Mouse (Mus musculus) induced T-regulatory cell, adult 2 months (primary cell): Measurements from ENCODE around the gene Hoxa6.

Source experiments
- DNase-seq: peaks from one replicate; pipeline ENCODE4 v3.0.0-alpha.2; 2012; ENCODE audit warnings: low read depth

Gene Hoxa6

DNA sequence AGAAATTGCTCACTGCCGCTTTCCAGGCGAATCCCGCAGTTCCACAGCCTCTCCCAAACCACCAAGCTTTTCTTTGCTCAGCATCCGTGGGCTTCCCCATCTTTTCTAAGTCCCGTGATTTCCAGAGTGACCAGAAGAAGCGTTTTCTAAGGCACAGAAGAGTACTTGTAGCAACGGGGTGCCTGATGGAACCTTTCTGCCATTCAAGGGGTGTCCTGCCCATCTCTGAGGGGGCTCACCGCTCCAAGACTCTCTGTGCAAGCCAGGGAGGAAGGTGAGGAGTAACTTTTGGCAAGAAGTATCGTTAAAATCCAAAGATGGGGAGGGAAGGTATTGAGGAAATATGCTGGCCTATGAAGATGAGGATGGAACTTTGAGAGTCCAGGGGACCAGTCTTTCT lies 30.7 kb downstream of the Hoxa6 start:
- DNase-seq = no peak

DNA sequence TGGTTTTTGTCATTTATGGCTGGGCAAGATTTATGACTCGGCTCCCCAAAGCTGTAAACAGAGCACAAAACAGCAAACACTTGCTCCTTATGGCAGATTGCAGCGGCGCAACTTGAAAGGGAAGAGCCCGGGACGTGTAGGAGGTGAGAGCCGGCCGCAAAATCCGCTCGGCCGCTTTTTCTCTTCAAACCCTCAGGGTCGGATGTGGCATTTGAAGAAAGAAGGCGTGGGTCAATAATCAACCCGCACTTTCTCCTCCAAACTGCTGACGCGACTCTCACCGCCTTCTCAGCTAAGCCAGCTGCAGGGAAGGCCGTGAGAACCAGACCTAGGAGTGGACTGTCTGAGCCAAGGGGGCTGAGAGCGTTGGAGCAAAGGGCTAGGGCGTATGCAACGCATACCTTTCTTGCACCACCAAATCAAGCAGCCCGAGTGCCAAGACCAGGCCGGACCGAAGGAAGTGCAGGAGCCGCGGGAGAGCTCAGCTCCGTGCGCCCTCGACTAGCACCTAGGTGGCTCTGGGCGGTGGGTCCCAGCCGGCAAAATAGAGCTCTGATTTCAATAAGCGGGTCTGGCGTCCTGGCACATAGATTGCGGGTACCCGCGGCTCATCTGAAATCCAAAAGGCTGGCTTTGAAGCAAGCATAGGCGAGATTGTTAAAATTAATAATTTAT lies 31.3 kb downstream of the Hoxa6 start, which contains the start of gene 5730596B20Rik:
TSS of gene 5730596B20Rik (plus strand) at position 438 of the 675 bp plus-strand sequence.
- DNase-seq = no peak

DNA sequence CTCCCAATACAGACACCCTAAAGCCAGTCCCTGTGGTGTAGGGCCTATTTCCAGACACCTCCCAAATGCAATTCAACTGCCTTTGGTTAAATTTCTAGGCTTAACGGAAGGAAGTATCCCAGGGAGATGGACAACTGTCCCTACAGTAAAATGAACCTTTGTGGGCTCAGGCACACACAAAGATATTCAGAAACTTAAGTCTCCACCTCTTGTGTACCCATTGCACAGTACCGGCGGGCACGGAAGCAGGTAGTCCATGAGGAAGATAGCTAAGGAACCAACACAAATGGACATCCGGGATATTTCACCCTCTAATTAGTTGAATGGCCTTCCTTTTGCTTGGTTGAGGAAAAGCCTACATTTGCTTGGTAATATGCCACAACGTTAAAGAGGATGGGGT lies 32.1 kb downstream of the Hoxa6 start:
- no peak for DNase-seq

DNA sequence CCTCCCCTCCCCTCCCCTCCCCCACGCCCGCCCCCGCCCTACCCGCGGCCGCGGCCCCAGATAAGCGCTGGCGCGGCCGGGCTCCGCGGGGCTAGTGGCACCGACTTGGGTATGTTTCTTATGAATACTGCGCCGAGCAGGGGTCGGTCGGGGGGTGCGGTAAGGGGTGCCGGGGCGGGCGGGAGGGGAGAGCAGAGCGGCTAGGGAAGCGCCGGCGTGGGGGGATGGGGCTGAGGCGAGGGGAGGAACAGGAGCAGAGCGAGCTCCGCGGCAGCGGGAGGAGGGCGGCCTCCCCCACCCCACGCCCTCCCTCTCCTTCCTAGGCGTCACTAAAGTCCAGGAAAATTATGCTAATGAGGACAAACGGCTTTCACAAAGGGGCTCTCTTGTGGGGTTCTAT lies 32.7 kb downstream of the Hoxa6 start:
- DNase-seq = no peak

DNA sequence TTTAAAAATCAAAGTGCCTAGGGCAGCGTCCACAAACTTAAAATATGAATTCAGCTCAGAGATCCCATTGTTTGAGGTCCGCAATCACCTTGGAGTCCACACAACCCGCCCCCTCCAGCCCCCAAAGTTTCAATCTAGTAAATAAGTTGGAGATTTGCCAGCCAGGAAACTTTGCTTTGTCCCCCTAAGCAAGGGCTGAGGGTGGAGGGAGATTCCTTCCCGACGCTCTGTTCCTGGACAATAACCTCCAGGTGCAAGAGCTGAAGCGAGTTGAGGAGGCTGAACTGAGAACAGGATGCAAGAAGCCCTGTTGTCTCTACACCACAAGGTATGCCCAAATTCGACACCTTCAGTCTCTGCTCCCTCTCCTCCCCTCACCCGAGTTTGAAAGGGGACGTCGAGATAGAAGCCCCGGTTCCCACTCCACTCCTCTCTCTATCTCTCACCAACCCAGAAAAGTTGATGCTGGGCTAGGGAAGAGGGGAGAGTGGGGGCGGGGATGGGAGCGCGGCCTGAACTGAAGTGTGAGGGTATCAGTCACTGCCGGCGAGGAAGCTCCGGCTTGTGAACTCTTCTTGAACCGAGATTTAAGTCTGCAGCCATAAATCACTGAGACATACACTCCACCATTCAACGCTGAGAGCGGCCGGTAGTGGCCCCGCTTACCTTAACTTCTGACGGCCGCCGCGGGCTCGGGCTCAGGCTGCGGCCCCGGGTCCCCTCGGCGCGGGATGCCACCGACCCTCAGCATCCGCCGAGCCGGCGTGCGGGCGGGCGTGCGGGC lies 33.4 kb downstream of the Hoxa6 start:
- DNase-seq = no peak

DNA sequence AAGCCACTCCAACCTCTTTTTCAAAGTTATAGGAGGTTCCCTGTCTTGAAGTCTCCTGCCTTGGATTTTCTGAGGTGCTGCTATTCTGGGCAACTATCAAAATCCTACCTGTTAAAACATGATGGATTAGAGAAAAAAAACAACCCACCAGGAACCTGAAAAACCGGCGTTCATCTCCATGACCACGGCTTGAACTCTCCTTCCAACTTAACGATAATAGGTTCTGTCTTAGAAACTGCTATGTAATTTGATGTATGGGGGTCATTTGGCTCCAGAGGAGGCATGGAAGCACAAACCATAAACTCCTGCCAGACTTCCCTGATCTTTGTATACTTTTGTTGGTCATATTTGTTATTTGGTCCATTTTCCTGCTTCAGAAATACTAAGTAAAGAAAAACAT lies 34.9 kb downstream of the Hoxa6 start:
- no peak for DNase-seq

DNA sequence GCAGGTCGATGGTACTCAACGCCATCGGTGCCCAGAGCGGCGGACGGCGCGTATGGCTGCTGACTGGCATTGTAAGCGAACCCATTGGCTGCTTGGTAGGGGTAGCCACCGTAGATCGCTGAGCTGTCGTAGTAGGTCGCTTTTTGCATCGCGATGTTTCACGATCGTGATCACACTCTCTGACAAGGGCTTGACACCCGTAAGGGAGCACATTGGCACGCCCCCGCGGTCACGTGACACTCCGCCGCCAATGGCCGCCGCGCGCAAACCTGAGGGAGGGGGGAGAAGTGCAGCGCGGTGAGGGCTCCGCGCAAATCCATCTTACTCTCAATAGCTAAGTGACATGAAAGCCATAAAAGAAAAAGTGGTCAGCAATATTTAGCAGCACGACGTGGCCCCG lies 36.0 kb downstream of the Hoxa6 start:
- no peak for DNase-seq

DNA sequence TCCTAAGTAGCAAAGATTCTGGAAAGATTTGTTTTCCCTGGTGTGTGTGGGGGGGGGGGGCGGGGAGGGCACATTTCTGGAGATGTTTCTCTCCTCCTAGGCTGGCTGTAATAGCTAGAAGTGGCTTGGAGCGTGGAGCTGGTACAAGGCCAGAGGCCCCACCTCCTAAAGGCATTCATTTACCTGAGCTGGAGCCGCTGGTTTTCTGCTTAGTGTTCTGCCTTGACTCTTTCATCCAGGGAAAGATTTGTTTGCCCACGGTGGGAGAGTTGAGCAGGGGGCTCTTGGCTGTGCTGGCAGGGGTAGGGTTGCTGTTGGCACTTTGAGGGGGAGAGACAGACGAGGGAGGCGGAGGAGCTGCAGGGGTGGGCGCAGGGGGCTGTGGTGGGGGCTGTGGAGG lies 36.6 kb downstream of the Hoxa6 start:
- no peak for DNase-seq

DNA sequence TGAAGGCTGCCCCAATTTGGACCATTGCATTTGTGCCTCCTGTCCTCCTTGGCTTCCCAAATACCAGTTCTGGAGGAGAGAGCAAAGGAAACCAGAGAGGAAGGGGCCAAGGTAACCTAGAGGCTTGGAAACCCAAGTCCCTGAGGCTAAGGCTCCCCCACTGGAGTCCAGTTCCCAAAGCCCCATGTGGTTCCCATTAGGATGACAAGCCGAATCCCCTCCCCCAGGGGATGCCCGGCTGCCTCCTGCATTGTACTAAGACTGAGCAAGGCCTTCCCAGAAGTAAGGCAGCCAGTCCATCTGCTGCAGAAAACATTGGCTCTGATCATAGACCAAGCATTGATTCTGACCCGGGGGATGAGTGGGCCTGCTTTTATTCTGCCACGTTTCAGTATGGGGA lies 37.2 kb downstream of the Hoxa6 start:
- DNase-seq = no peak

DNA sequence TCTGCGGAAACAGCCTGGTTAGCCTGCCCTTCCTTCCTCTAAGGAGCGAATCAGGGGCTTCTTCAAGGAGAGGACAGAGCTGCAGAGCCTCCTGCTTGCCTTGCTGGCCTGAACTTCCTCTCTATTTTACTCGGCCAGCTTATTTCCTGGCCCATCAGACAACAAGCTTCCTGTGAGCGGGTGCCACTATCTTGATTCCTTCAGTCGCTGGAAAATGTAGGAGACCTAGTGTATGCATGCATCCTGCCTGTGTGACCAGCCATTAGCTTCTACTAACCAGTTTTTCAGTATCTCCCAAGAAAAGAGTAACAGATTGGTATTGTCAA lies 37.7 kb downstream of the Hoxa6 start:
- no peak for DNase-seq

DNA sequence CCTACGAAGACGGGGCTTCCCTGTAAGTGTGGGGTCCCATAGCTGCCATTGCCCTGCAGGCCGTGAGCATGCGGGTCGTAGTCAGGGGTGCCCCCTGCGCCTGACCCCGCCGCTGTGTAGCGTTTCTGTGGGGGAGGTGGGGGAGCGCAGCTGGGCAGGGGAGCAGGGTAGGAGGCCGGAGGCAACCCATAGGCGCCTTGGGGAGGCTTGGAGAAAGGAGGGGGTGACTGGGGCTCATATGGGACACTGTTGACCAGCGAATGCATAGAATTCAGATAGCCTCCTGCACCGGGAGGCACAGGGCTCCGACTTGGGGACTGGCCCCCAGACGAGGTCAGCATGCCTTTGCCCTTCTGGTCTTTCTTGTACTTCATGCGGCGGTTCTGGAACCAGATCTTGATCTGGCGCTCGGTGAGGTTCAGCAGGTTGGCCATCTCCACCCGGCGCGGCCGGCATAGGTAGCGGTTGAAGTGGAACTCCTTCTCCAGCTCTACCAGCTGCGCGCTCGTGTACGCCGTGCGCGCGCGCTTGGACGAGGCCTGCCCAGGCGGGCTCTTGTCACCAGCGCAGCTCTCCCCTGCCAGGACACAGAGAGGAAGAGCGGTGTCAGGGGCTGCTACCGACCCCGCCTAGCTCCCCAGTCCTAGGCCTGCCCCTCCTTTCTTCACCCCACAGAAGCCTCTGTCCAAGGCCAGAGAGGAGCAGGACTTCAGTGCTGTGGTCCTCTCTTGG lies 38.2 kb downstream of the Hoxa6 start:
- DNase-seq = no peak

DNA sequence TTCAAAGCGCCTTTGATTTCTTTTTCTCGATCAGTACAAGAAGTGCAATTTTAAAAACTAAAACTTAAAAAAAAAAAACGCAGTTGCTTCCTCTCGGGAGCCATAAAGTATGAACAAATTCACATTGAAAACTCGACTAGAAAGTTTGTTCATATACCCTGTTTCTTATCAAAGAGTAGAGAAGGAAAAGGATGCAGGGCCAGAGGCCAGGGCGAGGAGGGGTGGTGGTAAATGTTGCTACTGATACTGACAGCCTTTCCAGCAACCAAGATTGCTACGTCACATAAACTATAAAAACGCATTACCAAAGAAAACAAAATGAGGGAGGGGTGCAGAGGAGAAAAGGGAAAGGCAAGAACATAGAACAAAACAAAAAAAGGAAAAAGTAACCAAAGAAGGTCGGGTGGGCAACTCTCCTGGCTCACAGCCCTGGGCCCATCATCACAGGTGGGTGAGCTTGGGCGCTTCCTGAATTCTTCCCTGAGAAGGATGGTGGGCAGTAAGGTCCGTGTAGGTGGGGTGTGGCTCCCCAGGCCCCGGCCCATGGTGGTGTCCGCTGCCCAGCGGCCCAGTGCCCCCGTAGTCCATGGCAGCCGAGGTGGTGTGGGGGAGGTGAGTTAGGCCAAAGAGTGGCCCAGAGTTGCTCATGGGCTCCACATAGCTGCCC lies 38.9 kb downstream of the Hoxa6 start:
- no peak for DNase-seq

DNA sequence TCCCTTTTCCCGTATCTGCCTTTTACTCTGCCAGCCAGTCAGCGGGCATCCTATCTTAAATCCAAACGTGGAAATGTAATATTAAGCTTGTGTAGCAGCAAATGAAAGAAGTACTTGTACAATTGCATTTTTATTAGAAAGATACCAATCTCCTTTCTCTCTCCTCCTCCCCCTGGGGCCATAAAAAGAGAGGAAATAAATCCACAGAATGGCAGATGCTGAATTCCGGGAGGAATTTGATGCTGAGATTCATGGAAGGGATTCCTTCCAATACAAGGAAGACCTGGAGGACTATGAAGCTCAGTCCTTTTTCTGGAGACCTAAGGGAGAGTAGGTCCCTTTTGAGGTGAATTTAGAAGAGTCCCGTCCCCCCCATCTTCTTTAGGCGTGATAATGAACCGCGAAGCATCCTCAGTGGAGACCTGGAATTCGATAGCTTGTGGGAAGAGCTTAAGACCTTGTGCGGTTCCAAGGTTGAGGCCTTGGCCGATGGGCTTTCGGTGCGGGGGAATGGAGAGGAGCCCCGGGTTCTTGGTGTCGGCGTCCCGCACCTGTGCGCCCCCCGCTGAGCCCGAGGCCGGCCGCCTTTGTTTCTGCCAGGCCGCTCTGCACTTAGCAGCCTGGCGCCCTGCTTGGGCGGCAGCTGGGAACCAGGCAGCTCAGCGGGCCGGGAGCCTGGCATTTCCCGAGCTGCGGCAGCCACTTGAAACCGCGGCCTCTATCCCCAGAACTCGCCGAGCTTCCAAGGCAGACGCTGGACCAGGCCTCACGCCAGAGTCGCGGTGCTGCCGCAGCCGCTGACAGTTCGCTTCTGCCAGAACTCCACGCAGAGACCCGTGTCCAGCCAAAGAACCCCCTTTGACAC lies 40.1 kb downstream of the Hoxa6 start:
- DNase-seq = no peak

DNA sequence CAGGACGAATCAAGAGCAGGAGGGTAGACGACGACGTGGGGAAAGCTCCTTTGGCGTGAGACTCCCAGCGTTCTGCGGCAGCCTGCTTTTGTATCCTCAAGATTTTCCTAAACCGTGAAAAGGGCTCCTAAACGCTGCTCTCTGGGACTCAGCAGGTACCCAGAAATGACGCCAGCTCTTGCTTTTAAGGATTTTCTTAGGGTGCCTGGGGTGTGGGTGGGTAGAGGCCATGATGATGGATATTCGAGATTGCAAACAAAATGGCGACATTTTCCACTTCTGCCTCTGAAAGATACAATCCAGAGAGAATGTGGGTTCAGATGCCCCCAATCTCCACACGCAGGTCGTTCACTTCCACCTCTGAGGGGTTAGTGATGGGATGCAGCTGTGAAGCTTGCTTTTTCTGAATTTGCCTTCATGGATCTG lies 40.8 kb downstream of the Hoxa6 start:
- DNase-seq = no peak

DNA sequence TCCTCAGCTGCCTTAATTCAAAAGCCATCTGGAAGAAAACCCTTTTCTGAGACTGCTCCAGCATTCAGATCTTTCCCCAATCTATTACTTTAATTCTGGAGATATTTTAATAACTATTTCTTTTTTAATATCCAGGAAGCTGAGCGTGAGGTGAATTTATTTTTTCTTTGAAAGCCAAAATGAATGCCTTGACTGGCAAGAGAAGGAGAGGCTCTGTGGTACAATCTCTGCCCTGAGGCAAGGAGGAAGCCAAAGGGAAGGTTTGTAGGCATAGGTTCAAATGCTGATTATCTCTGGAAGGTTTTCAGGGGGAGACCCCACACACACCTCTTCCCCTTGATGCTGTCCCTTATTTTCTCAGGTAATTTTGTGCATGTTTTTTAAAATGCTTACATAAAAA lies 41.3 kb downstream of the Hoxa6 start:
- no peak for DNase-seq

DNA sequence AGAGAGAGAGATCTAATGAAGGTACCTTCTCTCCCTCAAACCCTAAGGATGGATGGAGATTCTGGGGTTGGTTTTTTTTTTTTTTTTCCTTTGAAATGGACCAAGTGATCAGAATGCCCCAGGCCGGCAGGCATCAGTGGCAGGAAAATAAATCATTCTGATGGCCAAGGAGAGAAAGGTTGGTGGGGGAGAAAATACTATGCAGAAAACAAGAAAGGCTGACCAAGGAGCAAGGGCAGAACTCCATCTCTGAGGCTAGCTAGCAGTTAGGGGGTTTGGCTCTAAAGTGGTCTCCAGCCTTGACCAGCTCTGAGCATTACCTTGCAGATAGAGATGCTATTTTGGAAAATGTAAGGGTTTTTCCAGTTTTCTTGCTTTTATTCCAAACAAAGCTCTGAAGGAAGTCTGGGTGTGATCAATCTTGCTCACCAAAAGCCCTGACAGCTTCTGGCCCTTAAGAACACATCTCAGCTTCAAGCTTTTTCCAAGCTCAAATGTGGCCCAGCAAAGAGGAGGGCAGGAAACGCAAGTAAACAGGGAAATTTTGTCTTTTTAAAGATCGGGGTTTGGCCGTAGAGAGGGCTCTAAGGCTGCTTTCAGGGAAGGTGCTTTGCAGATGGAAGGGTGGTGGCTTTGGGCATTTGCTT lies 42.0 kb downstream of the Hoxa6 start:
- DNase-seq = no peak

DNA sequence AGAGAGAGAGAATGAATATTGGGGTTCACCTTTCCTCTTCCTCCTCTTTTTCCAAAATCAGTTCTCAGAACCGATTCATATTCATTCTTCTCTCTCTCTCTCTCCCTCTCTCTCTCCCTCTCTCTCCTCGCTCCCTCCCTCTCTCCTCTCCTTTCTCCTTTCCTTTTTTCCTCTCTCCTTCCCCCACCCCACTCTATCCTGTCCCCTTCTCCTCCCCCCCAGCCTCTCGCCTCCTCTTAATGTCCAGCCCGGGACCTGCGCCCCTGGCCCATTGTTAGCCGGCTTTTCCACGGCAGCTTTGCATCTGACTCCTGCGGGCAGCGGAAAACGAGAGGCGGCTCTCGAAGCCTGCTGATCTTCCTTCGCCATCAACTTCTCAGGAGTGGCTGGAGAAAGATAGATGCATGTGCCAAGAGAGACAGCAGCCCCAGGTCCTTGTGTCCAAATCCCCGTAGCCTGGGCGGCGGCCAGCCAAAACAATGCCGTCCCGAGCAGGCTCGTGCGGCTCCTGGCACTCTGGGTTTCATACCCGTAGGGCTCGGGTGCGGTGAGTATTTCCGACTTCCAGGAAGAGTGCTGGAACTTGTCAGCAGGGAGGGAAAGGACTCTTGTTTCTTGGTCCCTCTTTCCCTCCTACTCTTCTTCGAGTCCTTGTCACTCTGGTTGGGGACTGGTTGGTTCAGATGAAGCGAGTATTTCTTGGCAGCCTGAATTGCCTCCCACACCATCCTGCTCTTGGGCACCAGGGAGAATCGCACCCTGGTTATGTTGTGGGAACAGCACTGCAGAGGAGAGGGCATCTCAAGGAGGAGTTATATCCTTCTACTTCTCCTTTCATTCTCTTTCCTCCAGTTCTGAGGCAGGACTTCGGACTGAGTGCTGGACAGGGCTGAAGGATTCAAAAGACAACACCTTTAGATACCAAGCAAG lies 42.8 kb downstream of the Hoxa6 start:
- no peak for DNase-seq

DNA sequence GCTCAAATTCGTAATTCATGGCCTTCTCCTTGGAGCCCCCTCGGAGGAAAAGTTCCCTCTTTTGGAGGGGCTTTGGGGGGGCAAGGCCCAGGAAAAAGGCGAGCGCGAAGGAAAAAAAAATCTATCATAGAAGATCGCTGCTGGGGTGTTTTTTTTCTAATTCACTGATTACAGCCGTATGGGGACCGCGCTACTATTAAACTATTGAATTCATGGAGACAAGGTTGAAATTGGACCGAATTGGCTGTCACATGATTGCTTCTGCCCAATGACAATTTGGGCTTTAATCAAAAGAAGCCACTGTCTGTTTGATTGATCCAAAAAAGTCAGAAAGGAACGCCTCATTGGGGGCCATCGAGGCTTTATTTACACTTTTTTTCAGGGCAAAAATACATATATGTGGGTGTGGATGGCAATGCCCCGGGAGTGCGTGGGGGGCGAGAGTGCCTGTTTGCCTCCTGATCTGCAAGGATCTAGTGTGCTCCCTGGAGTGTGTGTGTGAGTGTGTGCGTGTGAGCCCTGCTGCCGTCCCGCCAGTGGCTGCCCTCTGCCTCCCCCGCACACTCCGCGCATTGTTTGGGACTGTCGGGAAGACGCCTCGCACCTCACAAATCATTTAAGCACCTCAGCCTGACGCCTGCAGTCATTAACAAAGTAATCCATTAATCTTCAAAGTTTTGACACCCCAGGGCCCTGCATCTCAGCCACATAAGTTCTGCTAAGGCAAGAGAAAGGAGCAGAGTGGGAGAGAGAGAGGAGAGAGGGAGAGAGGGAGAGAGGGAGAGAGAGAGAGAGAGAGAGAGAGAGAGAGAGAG lies 43.7 kb downstream of the Hoxa6 start, which contains the start of gene Hoxa2:
TSS of gene Hoxa2 (minus strand) at position 206 of the 815 bp plus-strand sequence.
- no peak for DNase-seq

DNA sequence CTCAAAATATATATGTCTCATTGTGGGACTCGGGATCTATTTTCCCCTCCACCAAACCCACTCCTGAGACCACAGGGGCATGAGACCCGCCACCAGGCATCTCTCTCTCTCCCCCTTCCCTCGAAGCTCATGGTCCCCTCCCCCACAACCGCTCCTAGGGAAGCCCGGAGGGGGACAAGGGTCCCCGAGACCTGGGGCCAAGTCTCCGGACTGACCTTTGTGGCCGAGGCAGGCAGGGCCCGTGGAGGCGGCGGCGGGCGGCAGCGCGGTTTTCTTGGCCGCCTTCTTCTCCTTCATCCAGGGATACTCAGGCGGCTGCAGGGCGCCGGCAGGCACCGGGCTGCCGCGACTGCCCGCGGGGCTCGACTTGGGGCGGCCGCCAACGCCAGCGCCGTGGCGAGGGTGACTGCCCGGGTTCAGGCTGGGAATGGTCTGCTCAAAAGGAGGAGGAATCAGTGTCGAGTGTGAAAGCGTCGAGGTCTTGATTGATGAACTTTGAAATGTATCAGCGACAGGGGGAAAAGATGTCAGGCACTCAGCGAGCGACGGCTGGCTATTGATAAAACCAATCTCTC lies 44.4 kb downstream of the Hoxa6 start:
- DNase-seq = no peak
